Mouse (Mus musculus): ENCODE data around the gene Mob1a.

Gene Mob1a

GRCm38 (mm10) chr6:83325525-83326393 is at the start of gene Mob1a, which contains the start of gene Mthfd2:
Mob1a (plus strand) TSS chr6:83326016.
Mthfd2 (minus strand) TSS chr6:83325908.
- peak; percentile 98 for DNase-seq

DNA sequence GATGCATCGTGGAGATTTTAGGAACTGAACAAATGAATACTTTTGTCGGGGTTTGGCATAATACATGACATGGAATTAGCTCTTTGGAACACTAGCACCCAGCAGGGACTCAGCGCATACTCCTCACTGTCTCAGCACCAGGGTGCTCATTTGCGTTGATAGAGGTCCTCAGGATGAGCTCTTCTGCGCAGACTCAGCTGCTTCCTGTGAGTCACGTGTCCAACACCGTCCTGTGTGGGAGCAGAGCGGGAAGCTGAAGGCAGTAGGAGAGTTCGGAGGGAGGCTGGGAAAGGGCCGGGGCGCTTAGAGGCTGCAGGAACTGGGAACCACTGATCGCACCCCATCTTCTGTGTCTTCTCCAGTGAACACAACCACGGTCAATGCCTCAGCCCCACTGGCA is 48.7 kb upstream of the Mob1a start:
- DNase-seq: no peak

DNA sequence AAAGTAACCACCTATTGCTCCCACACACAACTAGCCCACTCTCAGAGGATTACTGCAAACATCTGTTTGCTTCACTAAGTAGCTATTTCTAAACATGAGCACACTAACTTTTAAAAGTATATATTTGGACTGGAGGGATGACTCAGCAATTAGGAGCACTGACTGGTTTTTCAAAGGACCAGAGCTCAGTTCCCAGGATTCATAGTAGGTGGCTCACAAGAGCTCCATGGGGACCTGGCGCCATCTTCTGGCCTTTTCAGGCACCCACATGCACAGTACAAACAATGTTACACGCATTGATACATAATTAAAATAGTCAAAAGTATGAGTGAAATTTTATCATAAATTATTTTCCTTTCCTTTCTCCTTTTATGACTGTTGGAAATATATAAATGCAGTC is 46.9 kb upstream of the Mob1a start:
- peak; percentile 54 for DNase-seq

GRCm38 (mm10) chr6:83280256-83280955 is 45.4 kb upstream of the Mob1a start:
- peak; percentile 11 for DNase-seq

- DNase-seq: no peak
Measured at GRCm38 (mm10) chr6:83300447-83301229, 25.2 kb upstream of the Mob1a start.

GRCm38 (mm10) chr6:83301294-83301693 is 24.5 kb upstream of the Mob1a start:
- DNase-seq: no peak

DNA sequence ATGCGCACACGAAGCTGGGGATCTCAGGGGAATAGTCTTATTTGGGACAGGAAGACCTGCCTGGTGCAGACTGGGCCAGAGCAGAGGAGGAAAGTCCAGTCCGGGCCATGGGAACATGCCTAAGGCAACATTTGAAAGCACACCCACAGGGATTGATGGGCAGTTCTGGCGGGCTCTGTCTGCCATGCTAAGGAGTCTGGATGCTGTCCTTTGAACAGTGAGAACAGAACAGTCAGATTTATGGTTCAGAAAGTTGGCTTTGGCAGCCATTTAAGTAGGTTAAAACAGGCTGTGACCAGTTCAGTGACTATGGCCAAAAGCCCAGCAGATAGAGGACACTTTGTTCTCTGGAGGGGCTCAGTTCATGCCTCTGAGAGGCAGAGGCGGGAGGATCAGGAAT is 23.6 kb upstream of the Mob1a start:
- peak; percentile 31 for DNase-seq

DNA sequence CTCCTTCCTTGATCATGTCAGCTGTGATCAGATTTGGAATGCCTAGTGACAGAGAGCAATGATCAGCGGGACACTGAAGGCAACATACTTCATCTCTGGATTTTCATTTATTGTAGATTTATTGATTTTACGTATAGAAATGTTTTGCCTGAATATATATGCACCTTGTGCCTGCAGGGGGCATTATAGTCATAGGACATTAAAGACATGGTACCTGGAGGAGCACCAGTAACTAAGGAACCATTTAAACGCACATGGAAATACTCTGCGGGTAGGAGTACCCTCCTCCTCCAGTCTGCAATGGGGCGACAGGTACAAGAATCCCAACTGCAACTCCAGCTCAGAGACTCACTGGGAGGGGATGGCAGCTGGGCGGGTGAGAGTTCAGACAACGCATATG is 16.8 kb upstream of the Mob1a start:
- no peak for DNase-seq

DNA sequence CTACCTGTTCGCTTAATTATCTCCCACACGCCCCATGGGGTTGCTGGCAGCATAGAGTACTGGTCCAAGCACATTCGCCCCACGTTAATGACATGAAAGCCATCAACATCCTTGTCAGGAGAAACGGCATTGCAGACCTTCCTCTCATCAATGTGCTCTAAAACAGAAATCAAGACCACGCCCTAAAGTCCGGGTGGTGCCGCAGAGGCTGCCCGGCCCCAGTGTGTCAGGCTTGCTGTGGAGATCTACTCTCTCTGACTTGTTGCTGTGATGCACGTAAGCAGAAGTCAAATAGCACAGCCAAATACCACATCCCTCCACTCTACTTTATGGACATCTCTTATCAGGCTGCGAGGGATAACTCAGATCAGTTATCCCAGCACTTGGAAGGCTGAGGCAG is 14.6 kb upstream of the Mob1a start:
- DNase-seq: no peak

GRCm38 (mm10) chr6:83312021-83312420 is 13.8 kb upstream of the Mob1a start:
- DNase-seq: peak; percentile 7

GRCm38 (mm10) chr6:83312514-83312913 is 13.3 kb upstream of the Mob1a start:
- no peak for DNase-seq

GRCm38 (mm10) chr6:83315293-83315692 is 10.5 kb upstream of the Mob1a start:
- no peak for DNase-seq

DNA sequence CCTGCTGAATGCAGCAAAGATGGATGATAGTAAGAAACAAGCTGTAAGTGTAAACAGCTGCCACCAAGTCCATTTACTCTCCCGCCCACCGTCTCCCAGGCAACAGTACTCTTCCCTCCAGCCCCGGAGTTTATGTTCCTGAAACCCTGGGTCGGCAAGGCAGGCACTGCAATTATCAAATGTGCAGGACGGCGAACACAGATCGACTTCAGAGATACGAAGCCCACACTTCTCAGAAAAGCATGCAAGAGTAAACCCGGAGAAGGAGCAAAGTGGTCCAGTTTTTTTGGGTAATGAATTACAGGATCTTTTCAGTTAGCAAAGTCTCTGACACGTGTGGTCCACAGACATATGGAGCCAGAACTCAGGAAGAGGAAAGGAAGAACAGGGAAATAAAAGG is 9.8 kb upstream of the Mob1a start:
- peak; percentile 7 for DNase-seq

- DNase-seq: peak; percentile 88
Measured at GRCm38 (mm10) chr6:83317108-83317741, 8.6 kb upstream of the Mob1a start.

DNA sequence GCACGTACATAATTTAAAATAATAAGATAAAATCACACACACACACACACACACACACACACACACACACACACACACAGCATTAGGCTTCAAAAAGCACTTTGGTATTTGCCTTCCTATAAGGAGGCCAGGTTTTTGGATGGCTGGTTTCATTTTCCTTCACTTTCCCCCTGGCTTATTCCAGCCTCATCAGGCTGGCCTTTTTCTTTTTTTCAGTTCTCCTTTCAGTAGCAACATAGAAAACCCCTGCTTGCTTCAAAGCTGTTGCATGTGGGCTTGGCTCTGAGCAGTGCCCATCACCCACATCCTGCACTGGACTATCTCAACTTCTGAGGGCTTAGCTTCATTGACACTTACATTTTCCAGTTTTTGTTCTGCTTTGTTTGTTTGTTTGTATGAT is 3.9 kb upstream of the Mob1a start:
- DNase-seq: no peak

DNA sequence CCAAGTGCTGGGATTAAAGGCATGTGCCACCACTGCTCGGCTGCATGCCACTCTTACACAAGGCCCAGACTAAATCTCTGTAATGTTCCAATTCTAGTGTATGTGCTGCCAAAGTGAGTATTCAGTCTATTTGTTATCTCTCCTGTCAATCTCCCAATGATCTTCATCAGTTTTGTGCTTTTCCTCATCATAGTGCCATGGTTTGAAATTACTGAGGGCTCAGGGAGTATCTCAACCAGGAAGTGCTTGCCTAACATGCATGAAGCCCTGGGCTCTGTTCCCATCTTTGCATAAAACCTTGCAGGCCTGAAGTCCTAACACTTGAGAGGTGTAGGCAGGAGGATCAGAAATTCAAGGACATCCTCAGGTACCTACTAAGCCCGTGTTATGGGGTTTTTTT is 3.0 kb upstream of the Mob1a start:
- DNase-seq: no peak

DNA sequence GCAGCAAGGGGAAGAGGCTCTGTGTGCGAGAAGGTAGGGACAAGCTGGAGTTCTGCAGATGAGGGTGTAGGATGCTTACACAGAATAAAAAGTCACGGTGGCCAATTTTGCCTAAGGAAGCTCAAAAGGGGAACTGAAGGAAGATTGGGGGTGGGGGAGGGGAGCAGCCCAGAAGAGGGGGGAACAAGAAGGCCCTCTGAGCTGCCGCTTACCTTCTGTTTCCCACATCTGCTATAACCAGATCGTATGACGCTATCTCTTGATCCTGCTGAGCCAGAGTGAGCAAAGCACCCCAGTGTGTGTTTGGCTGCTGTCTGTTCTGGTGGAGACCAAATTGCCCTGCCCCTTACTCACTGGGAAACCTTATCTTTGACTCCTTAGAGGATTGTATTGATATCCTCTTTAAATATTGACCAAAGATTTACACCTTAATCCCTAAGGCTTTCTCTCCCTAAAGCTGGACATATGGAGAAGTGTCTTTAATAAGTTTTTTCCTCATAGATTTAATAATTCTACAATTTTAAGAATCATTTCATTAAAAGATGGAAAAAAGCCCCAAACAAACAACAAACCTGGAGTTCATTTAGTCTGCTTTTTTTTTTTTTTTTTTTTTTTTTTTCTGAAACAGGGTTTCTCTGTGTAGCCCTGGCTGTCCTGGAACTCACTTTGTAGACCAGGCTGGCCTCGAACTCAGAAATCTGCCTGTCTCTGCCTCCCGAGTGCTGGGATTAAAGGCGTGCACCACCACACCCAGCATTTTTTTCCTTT is 2.0 kb upstream of the Mob1a start:
- no peak for DNase-seq

- no peak for DNase-seq
Measured at GRCm38 (mm10) chr6:83326394-83326736, 549 bp downstream of the Mob1a start.

DNA sequence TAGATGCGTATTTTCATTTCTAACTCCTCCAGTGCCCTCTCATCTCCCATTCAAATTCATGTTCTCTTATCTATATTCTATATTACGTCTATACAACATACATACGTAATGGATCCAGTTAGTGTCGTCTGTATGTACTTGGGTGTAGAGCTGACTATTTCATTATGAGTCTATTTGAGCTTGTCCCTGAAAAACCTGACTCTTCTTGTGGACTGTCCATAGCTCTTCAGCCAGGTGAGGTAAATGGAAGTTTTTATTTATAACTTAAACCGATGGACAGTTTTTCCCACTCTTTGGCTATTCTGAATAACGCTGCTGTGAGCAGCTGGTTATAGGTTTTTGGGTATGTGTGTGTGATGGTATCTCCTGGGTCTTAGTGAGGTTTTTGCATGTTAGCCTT is 945 bp downstream of the Mob1a start:
- DNase-seq: no peak

- no peak for DNase-seq
Measured at GRCm38 (mm10) chr6:83327591-83328190, 1.9 kb downstream of the Mob1a start.

DNA sequence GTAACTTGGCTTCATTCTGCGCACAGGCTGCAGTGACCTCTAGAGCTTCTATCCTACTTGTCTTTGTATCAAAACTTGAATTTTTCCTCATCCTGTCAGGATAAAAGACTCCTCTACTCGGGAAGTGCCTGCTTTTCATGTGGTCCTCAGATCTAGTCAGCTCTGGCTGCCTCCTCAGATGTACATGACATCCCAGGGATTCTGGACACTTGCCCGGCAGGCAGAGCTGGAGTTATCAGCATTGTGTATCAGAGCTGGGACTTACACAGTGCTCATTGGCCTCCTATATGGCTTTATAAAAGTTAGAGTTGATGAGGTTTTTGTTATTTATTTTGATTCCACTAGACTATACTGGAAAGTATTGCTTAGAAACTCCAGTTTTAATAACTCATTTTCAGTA is 15.6 kb downstream of the Mob1a start:
- DNase-seq: no peak

GRCm38 (mm10) chr6:83342957-83343356 is 17.1 kb downstream of the Mob1a start:
- no peak for DNase-seq

All from kidney, adult 18-20 months (tissue).